Mouse (Mus musculus): ENCODE data around the gene Coro6. TPM values are rescaled to one million over a fixed set of nuclear protein-coding genes. Genes with fewer than 3 reads are reported as not detected.
A peak's percentile ranks its signal among the peaks of the same experiment; 100 is the strongest.

Coro6 gene
- polyA plus RNA-seq, 1 experiment from 2014 or later, result not detected

DNA sequence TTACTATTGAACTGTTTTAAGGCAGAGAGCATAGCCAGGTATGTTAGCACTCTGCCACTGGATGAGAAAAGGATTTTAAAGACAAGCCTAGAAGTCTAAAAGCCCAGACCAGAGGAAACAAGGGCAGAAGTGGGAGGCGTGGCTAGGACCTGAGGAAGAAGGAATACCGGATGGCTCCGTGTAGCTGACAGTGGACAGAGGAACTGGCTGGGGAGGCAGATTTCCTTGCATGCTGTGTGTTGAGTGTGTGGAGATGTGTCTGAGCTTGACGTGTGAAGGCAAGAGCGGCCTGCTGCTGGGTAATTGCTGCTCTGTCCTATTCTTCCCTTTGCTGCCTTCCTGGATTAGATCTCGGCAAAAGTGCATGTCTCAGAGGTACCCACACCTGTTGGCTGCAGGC lies 40.3 kb downstream of the Coro6 start:
- Histone ChIP-seq H3K27me3 (ENCODE audit: control insufficient read depth, insufficient read depth, low read length) (no peaks in the 10 kb centered on the region), H3K27ac (ENCODE audit: low read depth, low read length) (no peak overlapping the region), H3K9me3 (ENCODE audit: control insufficient read depth, low read length) (no peaks in the 10 kb centered on the region), H3K4me2 (no peak overlapping the region), H3K4me3 (ENCODE audit: low read depth, low read length) (no peak overlapping the region), H3K9ac (ENCODE audit: low read length) (no peak overlapping the region), H3K36me3 (ENCODE audit: control insufficient read depth, insufficient read depth, low read length) (peaks cover 26% of the 10 kb centered on the region), H3K4me1 (ENCODE audit: control insufficient read depth, insufficient read depth, low read length) (peaks cover 17% of the 10 kb centered on the region)
- 85% methylated on average over 6 of the region's 6 CpGs for WGBS
- DNase-seq (ENCODE audit: low spot score, missing footprints) (no peak), ATAC-seq (ENCODE audit: low FRiP score) (no peak)

DNA sequence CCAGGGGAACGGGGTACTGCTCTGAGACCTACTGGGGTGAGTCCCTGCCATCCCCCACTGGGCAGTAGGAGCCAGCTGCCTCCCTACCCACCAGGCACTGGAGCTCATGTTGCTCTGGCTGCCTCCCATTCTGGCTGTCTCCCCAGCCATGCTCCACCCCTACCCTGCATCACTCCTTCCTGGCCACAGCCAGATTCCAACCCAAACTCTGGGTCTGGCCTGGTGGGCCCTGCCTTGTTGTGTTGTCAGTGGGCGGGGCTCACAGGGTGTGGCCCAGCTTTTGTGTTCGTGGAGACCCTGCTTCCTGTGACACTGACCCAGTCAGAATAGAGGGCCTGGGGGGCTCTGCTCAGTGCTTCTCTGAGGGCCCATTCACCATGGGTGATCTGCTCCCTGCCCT lies 41.3 kb downstream of the Coro6 start:
- H3K36me3 ChIP-seq (ENCODE audit: control insufficient read depth, insufficient read depth, low read length), result peaks cover 26% of the 10 kb centered on the region
- H3K9ac ChIP-seq (ENCODE audit: low read length), result no peak overlapping the region
- H3K27me3 ChIP-seq (ENCODE audit: control insufficient read depth, insufficient read depth, low read length), result no peaks in the 10 kb centered on the region
- WGBS, result 68% methylated on average over 3 of the region's 3 CpGs
- H3K4me1 ChIP-seq (ENCODE audit: control insufficient read depth, insufficient read depth, low read length), result peaks cover 12% of the 10 kb centered on the region
- no peak overlapping the region for H3K27ac ChIP-seq (ENCODE audit: low read depth, low read length)
- H3K9me3 ChIP-seq (ENCODE audit: control insufficient read depth, low read length), result no peaks in the 10 kb centered on the region
- no peak overlapping the region for H3K4me3 ChIP-seq (ENCODE audit: low read depth, low read length)
- ATAC-seq (ENCODE audit: low FRiP score) (no peak), DNase-seq (ENCODE audit: low spot score, missing footprints) (no peak)
- no peak overlapping the region for H3K4me2 ChIP-seq

DNA sequence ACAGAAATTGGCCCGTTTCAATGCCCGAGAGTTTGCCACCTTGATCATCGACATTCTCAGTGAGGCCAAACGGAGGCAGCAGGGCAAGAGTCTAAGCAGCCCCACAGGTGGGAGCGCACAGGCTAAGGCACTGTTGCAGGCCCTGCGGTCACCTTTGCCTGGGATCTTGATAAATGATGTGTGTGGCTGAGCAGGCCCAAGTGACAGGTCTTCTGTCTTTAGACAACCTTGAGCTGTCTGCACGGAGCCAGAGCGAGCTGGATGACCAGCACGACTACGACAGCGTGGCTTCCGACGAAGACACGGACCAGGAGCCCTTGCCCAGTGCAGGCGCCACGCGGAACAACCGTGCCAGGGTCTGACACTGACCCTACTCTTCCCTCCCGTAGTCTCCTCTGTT lies 42.2 kb downstream of the Coro6 start:
- WGBS, result 96% methylated on average over 19 of the region's 19 CpGs
- Histone ChIP-seq H3K4me1 (ENCODE audit: control insufficient read depth, insufficient read depth, low read length) (peaks cover 12% of the 10 kb centered on the region), H3K9me3 (ENCODE audit: control insufficient read depth, low read length) (no peaks in the 10 kb centered on the region), H3K27ac (ENCODE audit: low read depth, low read length) (no peak overlapping the region), H3K27me3 (ENCODE audit: control insufficient read depth, insufficient read depth, low read length) (no peaks in the 10 kb centered on the region), H3K9ac (ENCODE audit: low read length) (no peak overlapping the region), H3K36me3 (ENCODE audit: control insufficient read depth, insufficient read depth, low read length) (peaks cover 26% of the 10 kb centered on the region), H3K4me2 (no peak overlapping the region), H3K4me3 (ENCODE audit: low read depth, low read length) (no peak overlapping the region)
- DNase-seq (ENCODE audit: low spot score, missing footprints), result no peak
- ATAC-seq (ENCODE audit: low FRiP score), result no peak

DNA sequence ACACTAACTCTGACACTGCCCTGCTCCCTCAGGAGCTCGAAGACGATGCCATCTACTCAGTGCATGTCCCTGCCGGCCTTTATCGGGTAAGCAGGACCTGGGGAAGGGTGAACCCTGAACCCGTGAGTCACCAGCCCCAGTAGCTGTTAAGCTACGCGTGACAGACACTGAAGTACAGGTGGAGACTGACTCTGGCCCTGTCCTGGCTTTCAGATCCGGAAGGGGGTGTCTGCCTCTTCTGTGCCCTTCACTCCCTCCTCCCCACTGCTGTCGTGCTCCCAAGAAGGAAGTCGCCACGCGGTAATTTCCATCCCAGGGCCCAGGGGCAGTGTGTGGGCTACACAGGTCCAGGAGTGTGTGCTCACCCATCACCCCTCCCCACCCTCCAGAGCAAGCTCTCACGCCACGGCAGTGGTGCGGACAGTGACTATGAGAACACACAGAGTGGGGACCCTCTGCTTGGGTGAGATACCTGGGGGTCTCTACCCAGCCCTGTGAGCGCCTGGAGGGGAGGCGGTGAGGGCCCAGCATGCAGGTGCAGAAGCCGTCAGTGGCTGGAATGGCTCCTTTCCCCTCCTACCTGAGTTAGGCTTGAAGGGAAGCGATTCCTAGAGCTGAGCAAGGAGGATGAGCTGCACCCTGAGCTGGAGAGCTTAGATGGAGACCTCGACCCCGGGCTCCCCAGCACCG lies 43.2 kb downstream of the Coro6 start:
- Histone ChIP-seq H3K27me3 (ENCODE audit: control insufficient read depth, insufficient read depth, low read length) (no peaks in the 10 kb centered on the region), H3K36me3 (ENCODE audit: control insufficient read depth, insufficient read depth, low read length) (peaks cover 26% of the 10 kb centered on the region), H3K9me3 (ENCODE audit: control insufficient read depth, low read length) (no peaks in the 10 kb centered on the region), H3K9ac (ENCODE audit: low read length) (no peak overlapping the region), H3K4me3 (ENCODE audit: low read depth, low read length) (no peak overlapping the region), H3K4me1 (ENCODE audit: control insufficient read depth, insufficient read depth, low read length) (peaks cover 12% of the 10 kb centered on the region), H3K27ac (ENCODE audit: low read depth, low read length) (no peak overlapping the region), H3K4me2 (no peak overlapping the region)
- 93% methylated on average over 22 of the region's 22 CpGs for WGBS
- no peak for ATAC-seq (ENCODE audit: low FRiP score)
- no peak for DNase-seq (ENCODE audit: low spot score, missing footprints)

DNA sequence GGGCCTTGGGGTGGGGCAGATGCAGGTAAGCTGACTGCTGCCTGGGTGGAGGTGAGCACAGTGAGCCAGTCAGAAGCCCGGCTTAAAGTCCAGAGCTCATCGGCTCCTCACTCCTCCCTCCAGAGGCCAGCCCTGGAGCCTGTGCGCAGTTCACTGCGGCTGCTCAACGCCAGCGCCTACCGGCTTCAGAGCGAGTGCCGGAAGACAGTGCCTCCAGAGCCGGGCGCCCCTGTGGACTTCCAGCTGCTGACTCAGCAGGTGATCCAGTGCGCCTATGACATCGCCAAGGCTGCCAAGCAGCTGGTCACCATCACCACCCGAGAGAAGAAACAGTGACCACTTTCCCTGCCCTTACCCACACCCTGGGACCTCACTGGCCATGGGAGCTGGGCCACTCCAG lies 44.1 kb downstream of the Coro6 start:
- peaks cover 26% of the 10 kb centered on the region for H3K36me3 ChIP-seq (ENCODE audit: control insufficient read depth, insufficient read depth, low read length)
- no peak for ATAC-seq (ENCODE audit: low FRiP score)
- H3K4me1 ChIP-seq (ENCODE audit: control insufficient read depth, insufficient read depth, low read length), result peaks cover 6% of the 10 kb centered on the region
- no peaks in the 10 kb centered on the region for H3K27me3 ChIP-seq (ENCODE audit: control insufficient read depth, insufficient read depth, low read length)
- H3K9ac ChIP-seq (ENCODE audit: low read length), result no peak overlapping the region
- WGBS, result 87% methylated on average over 14 of the region's 14 CpGs
- no peak overlapping the region for H3K4me2 ChIP-seq
- no peaks in the 10 kb centered on the region for H3K9me3 ChIP-seq (ENCODE audit: control insufficient read depth, low read length)
- no peak for DNase-seq (ENCODE audit: low spot score, missing footprints)
- H3K4me3 ChIP-seq (ENCODE audit: low read depth, low read length), result no peak overlapping the region
- no peak overlapping the region for H3K27ac ChIP-seq (ENCODE audit: low read depth, low read length)

DNA sequence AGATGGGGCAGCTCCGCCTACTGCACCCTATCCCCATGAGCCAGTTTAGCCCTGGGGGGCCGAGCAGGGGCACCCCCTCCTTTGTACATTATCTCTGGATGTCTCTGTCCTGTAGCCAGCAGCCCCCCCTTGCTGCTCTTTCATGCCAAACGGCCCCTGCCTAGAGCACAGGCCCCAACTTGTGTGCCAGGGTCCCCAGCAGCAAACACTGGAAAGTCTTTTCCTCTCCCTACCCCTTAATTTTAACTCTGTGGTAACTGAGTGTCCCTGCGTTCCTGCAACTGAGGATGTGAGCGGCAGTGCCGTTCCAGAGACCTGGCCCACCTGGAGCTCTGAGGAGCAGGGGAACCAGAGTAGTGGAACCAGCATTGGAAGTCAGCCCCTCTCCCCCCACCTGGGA lies 44.7 kb downstream of the Coro6 start:
- DNase-seq (ENCODE audit: low spot score, missing footprints) (no peak), ATAC-seq (ENCODE audit: low FRiP score) (no peak)
- peaks cover 26% of the 10 kb centered on the region for H3K36me3 ChIP-seq (ENCODE audit: control insufficient read depth, insufficient read depth, low read length)
- H3K4me2 ChIP-seq, result no peak overlapping the region
- H3K4me3 ChIP-seq (ENCODE audit: low read depth, low read length), result no peak overlapping the region
- WGBS, result 87% methylated on average over 6 of the region's 6 CpGs
- H3K27ac ChIP-seq (ENCODE audit: low read depth, low read length), result no peak overlapping the region
- H3K27me3 ChIP-seq (ENCODE audit: control insufficient read depth, insufficient read depth, low read length), result no peaks in the 10 kb centered on the region
- H3K9me3 ChIP-seq (ENCODE audit: control insufficient read depth, low read length), result no peaks in the 10 kb centered on the region
- peaks cover 6% of the 10 kb centered on the region for H3K4me1 ChIP-seq (ENCODE audit: control insufficient read depth, insufficient read depth, low read length)
- no peak overlapping the region for H3K9ac ChIP-seq (ENCODE audit: low read length)

DNA sequence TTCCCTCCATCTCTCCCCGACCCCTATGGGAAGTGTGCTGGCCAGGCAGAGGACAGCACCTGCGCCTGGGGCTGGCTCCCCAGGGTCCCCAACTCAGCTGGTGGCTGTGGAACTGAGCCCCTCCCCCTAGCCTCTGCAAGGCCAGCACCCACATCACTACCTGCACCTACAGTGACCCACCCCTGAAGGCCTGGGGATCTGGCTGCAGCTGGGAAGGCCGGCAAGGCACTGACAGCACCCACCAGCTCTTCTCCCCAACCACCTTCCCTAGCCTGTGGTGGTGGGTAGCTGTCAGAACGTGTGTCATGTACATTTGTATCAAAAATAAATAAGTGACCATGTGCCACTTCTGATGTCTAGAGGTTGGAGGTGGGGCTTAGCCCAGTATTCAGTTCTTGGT lies 45.2 kb downstream of the Coro6 start:
- no peak for ATAC-seq (ENCODE audit: low FRiP score)
- peaks cover 8% of the 10 kb centered on the region for H3K4me1 ChIP-seq (ENCODE audit: control insufficient read depth, insufficient read depth, low read length)
- H3K9ac ChIP-seq (ENCODE audit: low read length), result no peak overlapping the region
- H3K27me3 ChIP-seq (ENCODE audit: control insufficient read depth, insufficient read depth, low read length), result no peaks in the 10 kb centered on the region
- no peak overlapping the region for H3K4me2 ChIP-seq
- 70% methylated on average over 4 of the region's 4 CpGs for WGBS
- H3K36me3 ChIP-seq (ENCODE audit: control insufficient read depth, insufficient read depth, low read length), result peaks cover 26% of the 10 kb centered on the region
- H3K9me3 ChIP-seq (ENCODE audit: control insufficient read depth, low read length), result no peaks in the 10 kb centered on the region
- DNase-seq (ENCODE audit: low spot score, missing footprints), result no peak
- no peak overlapping the region for H3K27ac ChIP-seq (ENCODE audit: low read depth, low read length)
- no peak overlapping the region for H3K4me3 ChIP-seq (ENCODE audit: low read depth, low read length)

DNA sequence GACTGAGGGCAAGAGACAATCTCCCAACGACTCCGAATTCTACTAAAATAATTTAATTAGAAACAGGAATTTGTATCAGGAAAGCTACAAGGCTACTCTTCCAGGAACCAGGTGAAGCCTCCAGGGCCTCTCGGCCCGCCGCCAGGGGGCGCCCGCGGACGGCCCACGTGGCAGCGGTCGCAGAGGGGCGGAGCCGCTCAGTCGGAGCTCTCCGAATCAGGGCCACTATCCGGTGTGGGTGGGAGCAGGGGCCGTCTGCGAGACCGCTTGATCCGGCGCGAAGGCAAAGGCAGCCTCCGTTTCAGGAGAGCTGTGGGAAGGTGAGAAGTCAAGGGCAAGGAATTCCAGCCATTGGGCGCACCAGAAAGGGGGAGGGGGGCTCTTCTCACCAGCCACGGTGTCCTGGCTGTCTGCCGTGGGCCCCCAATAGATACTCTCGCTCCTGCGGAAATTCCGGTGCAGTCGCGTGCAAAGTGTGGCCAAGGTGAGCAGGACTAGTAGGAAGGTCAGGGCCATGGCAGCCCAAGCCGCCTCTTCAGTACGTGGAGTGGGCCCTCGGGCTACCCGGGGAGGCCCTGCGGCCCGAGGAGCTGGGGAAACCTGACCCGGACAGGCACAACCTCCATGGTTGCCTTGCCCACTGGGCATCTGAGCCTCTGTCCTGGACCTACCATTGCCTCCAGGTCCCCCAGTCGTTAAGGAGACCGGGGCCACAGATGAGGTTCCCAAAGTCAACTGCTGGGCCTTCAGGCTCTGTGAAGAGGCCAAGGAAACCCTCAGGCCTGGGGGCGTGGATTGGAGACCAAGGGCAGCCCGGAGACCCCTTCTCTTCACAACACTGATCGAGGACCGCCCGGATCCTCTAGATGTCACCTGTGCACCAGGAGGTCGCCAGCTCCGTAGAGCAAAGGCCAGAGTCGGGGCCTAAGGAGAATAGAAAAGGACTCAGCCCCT lies 46.1 kb downstream of the Coro6 start:
- peak overlapping the region; percentile 17 for H3K4me3 ChIP-seq (ENCODE audit: low read depth, low read length)
- H3K27me3 ChIP-seq (ENCODE audit: control insufficient read depth, insufficient read depth, low read length), result no peaks in the 10 kb centered on the region
- DNase-seq (ENCODE audit: low spot score, missing footprints), result peak; percentile 99
- 0 out of 2 replicates have a peak overlapping the region, but pooled peaks have one; percentile 14 for H3K27ac ChIP-seq (ENCODE audit: low read depth, low read length)
- H3K9ac ChIP-seq (ENCODE audit: low read length), result peak overlapping the region; percentile 44; the same call in 1 of the 2 replicates
- ATAC-seq (ENCODE audit: low FRiP score), result peak; percentile 50
- H3K4me1 ChIP-seq (ENCODE audit: control insufficient read depth, insufficient read depth, low read length), result peaks cover 10% of the 10 kb centered on the region
- H3K9me3 ChIP-seq (ENCODE audit: control insufficient read depth, low read length), result no peaks in the 10 kb centered on the region
- peak overlapping the region; percentile 50 for H3K4me2 ChIP-seq
- WGBS, result 19% methylated on average over 49 of the region's 49 CpGs
- H3K36me3 ChIP-seq (ENCODE audit: control insufficient read depth, insufficient read depth, low read length), result peaks cover 20% of the 10 kb centered on the region

DNA sequence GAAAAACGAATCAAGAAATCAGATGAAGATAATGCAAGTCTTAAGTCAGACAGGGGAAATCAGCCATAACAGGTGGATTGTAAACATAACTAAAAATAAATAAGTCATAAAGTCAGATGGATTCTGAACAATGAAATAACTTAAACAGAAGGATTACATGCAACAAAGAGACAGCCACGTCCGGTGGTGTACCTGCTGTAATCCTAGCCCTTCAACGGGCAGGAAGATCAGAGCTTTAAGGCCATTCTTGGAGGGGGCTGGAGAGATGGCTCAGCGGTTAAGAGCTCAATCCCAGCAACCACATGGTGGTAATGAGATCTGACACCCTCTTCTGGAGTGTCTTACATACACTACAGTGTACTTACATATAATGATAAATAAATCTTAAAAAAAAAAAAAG lies 49.1 kb downstream of the Coro6 start:
- H3K9me3 ChIP-seq (ENCODE audit: control insufficient read depth, low read length), result no peaks in the 10 kb centered on the region
- ATAC-seq (ENCODE audit: low FRiP score) (no peak), DNase-seq (ENCODE audit: low spot score, missing footprints) (no peak)
- H3K4me3 ChIP-seq (ENCODE audit: low read depth, low read length), result no peak overlapping the region
- H3K27ac ChIP-seq (ENCODE audit: low read depth, low read length), result no peak overlapping the region
- peaks cover 8% of the 10 kb centered on the region for H3K36me3 ChIP-seq (ENCODE audit: control insufficient read depth, insufficient read depth, low read length)
- no peak overlapping the region for H3K9ac ChIP-seq (ENCODE audit: low read length)
- H3K27me3 ChIP-seq (ENCODE audit: control insufficient read depth, insufficient read depth, low read length), result peaks cover 10% of the 10 kb centered on the region
- WGBS, result 83% methylated on average over 5 of the region's 5 CpGs
- H3K4me2 ChIP-seq, result no peak overlapping the region
- peaks cover 36% of the 10 kb centered on the region for H3K4me1 ChIP-seq (ENCODE audit: control insufficient read depth, insufficient read depth, low read length)

All from midbrain, embryonic 11.5 days (tissue).